Mouse (Mus musculus): ENCODE results near the gene Calhm5. TPM values are rescaled to one million over a fixed set of nuclear protein-coding genes. Genes with fewer than 3 reads are reported as not detected.

Calhm5 gene
- polyA plus RNA-seq, 1 experiment from 2014 or later, result 1.6 TPM

DNA sequence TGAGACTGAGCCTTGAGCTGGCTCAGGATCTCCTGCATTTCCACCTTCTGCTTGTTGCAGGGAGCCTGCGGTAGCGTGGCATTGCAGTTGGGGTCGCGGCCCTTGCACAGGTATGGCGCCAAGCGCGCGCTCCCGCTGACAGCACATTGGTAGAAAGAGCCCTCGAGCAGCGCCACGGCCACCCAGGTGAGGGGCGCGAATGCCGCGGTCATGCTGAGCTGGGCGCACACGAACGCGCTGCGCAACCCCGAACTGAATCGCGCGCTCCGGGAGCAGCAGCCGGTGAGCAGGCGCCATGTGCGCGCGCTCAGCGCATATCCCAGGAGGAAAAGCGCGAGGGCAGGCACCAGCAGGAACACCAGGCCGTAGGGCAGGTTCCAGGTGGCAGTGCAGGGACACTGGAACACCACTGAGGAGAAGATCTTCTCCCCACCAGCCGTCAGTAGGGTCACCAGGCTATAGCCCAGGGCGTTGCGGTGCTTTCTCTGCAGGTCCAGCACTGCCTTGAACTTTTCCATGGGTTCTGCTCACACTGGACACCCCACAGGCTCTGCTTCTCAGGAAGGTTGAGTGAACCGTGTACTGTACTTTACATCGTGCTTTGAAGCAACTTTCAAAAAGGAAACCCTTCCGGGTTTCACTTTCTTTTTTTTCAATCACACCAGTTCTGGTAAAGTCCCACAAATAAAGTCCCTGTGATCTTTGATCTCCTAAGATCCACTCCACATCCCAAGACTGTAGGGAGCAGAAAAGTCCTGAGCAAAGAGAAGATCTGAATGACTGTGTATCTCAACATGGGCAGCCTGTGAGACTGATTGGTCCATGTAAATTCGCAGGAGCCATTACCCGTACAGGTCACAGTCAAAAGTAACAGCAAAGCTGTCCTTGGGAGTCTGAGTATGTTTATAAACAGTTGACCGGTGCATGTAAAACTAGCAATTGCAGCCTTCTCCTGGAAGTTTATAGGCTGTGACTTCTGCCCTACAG is 31.4 kb upstream of the Calhm5 start, which contains the start of gene Calhm6:
Calhm6 (minus strand) TSS at position 593 of the 987 bp plus-strand sequence.
- H3K4me2 ChIP-seq (ENCODE audit: low read length), result peak within 1 kb of the TSS; percentile 81
- 0 out of 2 replicates have a peak, but pooled peaks have one; percentile 17 for ATAC-seq (ENCODE audit: insufficient number of reproducible peaks, insufficient read depth, low FRiP score, low read depth)
- no peaks in the 10 kb centered on the region for H3K27me3 ChIP-seq (ENCODE audit: control insufficient read depth, insufficient read depth, low read length)
- 16% methylated on average over 44 of the region's 44 CpGs for WGBS
- peaks cover 0 to 2% of the 10 kb centered on the region in 2 experiments; a peak in 1 of 4 replicates for H3K4me1 ChIP-seq (ENCODE audit: control insufficient read depth in 2 of 2, insufficient read depth in 2 of 2, low read length in 2 of 2)
- no peak within 1 kb of the TSS for H3K27ac ChIP-seq (replicated peaks in 1 of 2; ENCODE audit: control insufficient read depth in 1 of 2, insufficient read depth in 1 of 2, low read depth in 2 of 2, low read length in 2 of 2)
- H3K9me3 ChIP-seq (ENCODE audit: control insufficient read depth, low read length), result no peaks in the 10 kb centered on the region
- peak within 1 kb of the TSS; percentile 48 to 69 for H3K4me3 ChIP-seq (ENCODE audit: control insufficient read depth in 1 of 2, insufficient read depth in 1 of 2, low read depth in 1 of 2, low read length in 2 of 2)
- H3K9ac ChIP-seq (ENCODE audit: low read length), result peak within 1 kb of the TSS; percentile 65
- H3K36me3 ChIP-seq (ENCODE audit: control insufficient read depth, insufficient read depth, low read length), result no peaks in the 10 kb centered on the region

GRCm38 (mm10) chr10:34118421-34118820 is 22.1 kb upstream of the Calhm5 start:
- H3K4me1 ChIP-seq (ENCODE audit: control insufficient read depth in 2 of 2, insufficient read depth in 2 of 2, low read length in 2 of 2), result no peaks in the 10 kb centered on the region
- no peaks in the 10 kb centered on the region for H3K27me3 ChIP-seq (ENCODE audit: control insufficient read depth, insufficient read depth, low read length)
- no peak overlapping the region for H3K4me3 ChIP-seq (ENCODE audit: control insufficient read depth in 1 of 2, insufficient read depth in 1 of 2, low read depth in 1 of 2, low read length in 2 of 2)
- 81% methylated on average over 2 of the region's 2 CpGs for WGBS
- H3K27ac ChIP-seq (replicated peaks in 1 of 2; ENCODE audit: control insufficient read depth in 1 of 2, insufficient read depth in 1 of 2, low read depth in 2 of 2, low read length in 2 of 2), result no peak overlapping the region
- H3K9ac ChIP-seq (ENCODE audit: low read length), result no peak overlapping the region
- no peaks in the 10 kb centered on the region for H3K9me3 ChIP-seq (ENCODE audit: control insufficient read depth, low read length)
- ATAC-seq (ENCODE audit: insufficient number of reproducible peaks, insufficient read depth, low FRiP score, low read depth), result no peak
- no peaks in the 10 kb centered on the region for H3K36me3 ChIP-seq (ENCODE audit: control insufficient read depth, insufficient read depth, low read length)
- H3K4me2 ChIP-seq (ENCODE audit: low read length), result no peak overlapping the region

DNA sequence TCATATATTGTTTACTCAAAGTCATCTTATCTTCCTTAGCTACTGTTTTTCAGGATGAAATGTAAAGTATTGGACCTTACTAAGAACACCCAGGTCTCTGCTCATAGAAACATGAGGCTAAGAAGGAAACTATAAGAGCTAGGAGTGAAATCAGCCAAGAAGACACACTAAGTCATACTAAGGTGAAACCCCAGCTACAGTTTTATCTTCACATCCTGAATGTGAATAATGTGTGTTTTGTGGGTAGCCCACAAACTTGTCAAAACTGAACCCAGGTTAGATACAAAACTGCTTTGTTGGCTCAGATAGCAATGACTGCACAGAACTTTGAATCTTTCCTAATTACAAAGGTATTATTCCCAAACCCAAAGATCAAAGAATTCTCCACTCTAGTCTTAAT is 21.5 kb upstream of the Calhm5 start:
- H3K4me1 ChIP-seq (ENCODE audit: control insufficient read depth in 2 of 2, insufficient read depth in 2 of 2, low read length in 2 of 2), result no peaks in the 10 kb centered on the region
- H3K36me3 ChIP-seq (ENCODE audit: control insufficient read depth, insufficient read depth, low read length), result no peaks in the 10 kb centered on the region
- no peaks in the 10 kb centered on the region for H3K27me3 ChIP-seq (ENCODE audit: control insufficient read depth, insufficient read depth, low read length)
- H3K4me2 ChIP-seq (ENCODE audit: low read length), result no peak overlapping the region
- no peak overlapping the region for H3K9ac ChIP-seq (ENCODE audit: low read length)
- no peak for ATAC-seq (ENCODE audit: insufficient number of reproducible peaks, insufficient read depth, low FRiP score, low read depth)
- no peak overlapping the region for H3K4me3 ChIP-seq (ENCODE audit: control insufficient read depth in 1 of 2, insufficient read depth in 1 of 2, low read depth in 1 of 2, low read length in 2 of 2)
- no peak overlapping the region for H3K27ac ChIP-seq (replicated peaks in 1 of 2; ENCODE audit: control insufficient read depth in 1 of 2, insufficient read depth in 1 of 2, low read depth in 2 of 2, low read length in 2 of 2)
- H3K9me3 ChIP-seq (ENCODE audit: control insufficient read depth, low read length), result no peaks in the 10 kb centered on the region

DNA sequence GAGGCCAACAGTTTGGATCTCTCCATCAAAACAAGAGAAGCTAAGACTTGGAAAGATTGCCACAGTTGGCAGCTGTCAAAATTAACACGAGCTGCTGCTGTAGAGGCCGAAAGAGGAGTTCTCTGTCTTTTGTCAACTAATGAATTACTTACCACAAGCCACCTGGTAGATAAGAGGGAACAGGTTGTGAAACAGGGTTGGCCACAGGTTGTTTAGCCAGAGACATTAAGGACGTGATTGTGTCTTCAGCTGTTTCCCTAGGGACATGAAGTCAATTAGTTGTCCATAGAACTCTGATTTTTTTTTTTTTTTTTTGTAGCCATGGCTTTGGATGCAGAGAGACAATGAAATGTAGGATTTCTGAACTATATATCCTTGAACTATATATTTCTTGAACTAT is 20.8 kb upstream of the Calhm5 start:
- Histone ChIP-seq H3K9ac (ENCODE audit: low read length) (no peak overlapping the region), H3K36me3 (ENCODE audit: control insufficient read depth, insufficient read depth, low read length) (no peaks in the 10 kb centered on the region), H3K4me3 (ENCODE audit: control insufficient read depth in 1 of 2, insufficient read depth in 1 of 2, low read depth in 1 of 2, low read length in 2 of 2) (no peak overlapping the region), H3K4me1 (ENCODE audit: control insufficient read depth in 2 of 2, insufficient read depth in 2 of 2, low read length in 2 of 2) (no peaks in the 10 kb centered on the region), H3K9me3 (ENCODE audit: control insufficient read depth, low read length) (no peaks in the 10 kb centered on the region), H3K4me2 (ENCODE audit: low read length) (no peak overlapping the region), H3K27ac (replicated peaks in 1 of 2; ENCODE audit: control insufficient read depth in 1 of 2, insufficient read depth in 1 of 2, low read depth in 2 of 2, low read length in 2 of 2) (no peak overlapping the region), H3K27me3 (ENCODE audit: control insufficient read depth, insufficient read depth, low read length) (no peaks in the 10 kb centered on the region)
- ATAC-seq (ENCODE audit: insufficient number of reproducible peaks, insufficient read depth, low FRiP score, low read depth), result no peak
- 46% methylated on average over 3 of the region's 3 CpGs for WGBS

DNA sequence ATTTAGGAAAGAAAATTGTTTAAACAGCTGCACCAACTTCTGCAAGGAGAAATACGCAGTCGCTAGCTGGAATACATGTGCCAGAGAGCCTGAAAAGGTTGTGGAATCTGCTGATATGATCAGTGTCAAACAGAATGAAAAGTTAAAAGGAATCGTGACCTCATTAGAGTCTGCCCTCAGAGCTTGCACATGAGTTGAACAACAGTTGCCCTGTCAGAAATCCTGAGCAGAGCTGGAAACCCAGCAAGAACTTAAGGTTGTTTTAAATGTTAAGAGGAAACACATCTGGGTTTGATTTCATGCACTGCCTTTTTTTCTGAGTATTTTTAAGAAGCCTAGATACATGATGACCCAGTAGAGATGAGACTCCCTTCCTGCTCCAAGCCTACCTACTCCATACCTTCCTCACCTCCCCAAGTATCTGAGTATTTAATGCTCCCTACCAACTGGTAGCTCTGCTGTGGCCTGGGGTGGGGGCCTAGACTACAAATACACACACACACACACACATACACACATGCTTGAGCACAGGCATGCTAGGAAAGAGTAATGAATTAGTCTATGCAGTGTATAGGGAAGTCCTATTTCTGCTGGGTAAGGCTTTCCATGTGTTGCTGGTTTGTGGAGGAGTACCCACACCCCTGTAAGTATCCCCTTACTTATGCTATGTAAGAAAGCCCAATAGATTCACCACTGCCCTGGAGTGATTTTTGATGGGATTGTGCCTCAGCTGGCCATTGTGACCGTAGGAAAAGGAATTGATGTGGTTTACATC is 15.8 kb upstream of the Calhm5 start:
- Histone ChIP-seq H3K27me3 (ENCODE audit: control insufficient read depth, insufficient read depth, low read length) (no peaks in the 10 kb centered on the region), H3K4me2 (ENCODE audit: low read length) (no peak overlapping the region), H3K4me1 (ENCODE audit: control insufficient read depth in 2 of 2, insufficient read depth in 2 of 2, low read length in 2 of 2) (no peaks in the 10 kb centered on the region), H3K27ac (replicated peaks in 1 of 2; ENCODE audit: control insufficient read depth in 1 of 2, insufficient read depth in 1 of 2, low read depth in 2 of 2, low read length in 2 of 2) (no peak overlapping the region), H3K4me3 (ENCODE audit: control insufficient read depth in 1 of 2, insufficient read depth in 1 of 2, low read depth in 1 of 2, low read length in 2 of 2) (no peak overlapping the region), H3K36me3 (ENCODE audit: control insufficient read depth, insufficient read depth, low read length) (no peaks in the 10 kb centered on the region), H3K9me3 (ENCODE audit: control insufficient read depth, low read length) (no peaks in the 10 kb centered on the region), H3K9ac (ENCODE audit: low read length) (no peak overlapping the region)
- WGBS, result 75% methylated on average over 4 of the region's 4 CpGs
- no peak for ATAC-seq (ENCODE audit: insufficient number of reproducible peaks, insufficient read depth, low FRiP score, low read depth)

GRCm38 (mm10) chr10:34110863-34111465 is 14.6 kb upstream of the Calhm5 start:
- no peak for ATAC-seq (ENCODE audit: insufficient number of reproducible peaks, insufficient read depth, low FRiP score, low read depth)
- WGBS, result 76% methylated on average over 13 of the region's 13 CpGs
- H3K9ac ChIP-seq (ENCODE audit: low read length), result no peak overlapping the region

DNA sequence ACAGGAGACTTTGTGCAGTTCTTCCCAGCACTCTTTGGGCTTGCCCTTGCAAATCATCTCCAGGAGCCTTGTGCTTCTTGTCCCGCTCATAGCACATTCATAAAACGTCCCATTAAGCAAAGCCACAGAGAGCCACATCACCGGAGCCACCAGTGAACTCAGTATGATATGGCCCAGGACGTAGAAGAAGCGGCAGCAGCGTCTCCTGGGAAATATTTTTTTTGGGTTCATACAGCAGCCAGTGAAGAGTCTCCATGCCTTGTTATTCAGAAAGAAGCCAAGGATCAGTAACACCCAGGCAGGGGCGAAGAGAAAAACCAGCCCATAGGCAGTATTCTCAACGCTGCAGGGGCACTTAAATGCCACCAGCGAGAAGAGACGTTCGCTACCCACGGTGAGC is 355 bp downstream of the Calhm5 start:
- Histone ChIP-seq H3K4me3 (ENCODE audit: control insufficient read depth in 1 of 2, insufficient read depth in 1 of 2, low read depth in 1 of 2, low read length in 2 of 2) (peak overlapping the region; percentile 43 to 47), H3K27ac (replicated peaks in 1 of 2; ENCODE audit: control insufficient read depth in 1 of 2, insufficient read depth in 1 of 2, low read depth in 2 of 2, low read length in 2 of 2) (peak overlapping the region; percentile 36 to 74), H3K27me3 (ENCODE audit: control insufficient read depth, insufficient read depth, low read length) (no peaks in the 10 kb centered on the region), H3K4me2 (ENCODE audit: low read length) (peak overlapping the region; percentile 75), H3K9me3 (ENCODE audit: control insufficient read depth, low read length) (no peaks in the 10 kb centered on the region), H3K36me3 (ENCODE audit: control insufficient read depth, insufficient read depth, low read length) (no peaks in the 10 kb centered on the region), H3K9ac (ENCODE audit: low read length) (peak overlapping the region; percentile 77), H3K4me1 (ENCODE audit: control insufficient read depth in 2 of 2, insufficient read depth in 2 of 2, low read length in 2 of 2) (peaks cover 4 to 6% of the 10 kb centered on the region in 2 experiments; a peak in 2 of 4 replicates)
- no peak for ATAC-seq (ENCODE audit: insufficient number of reproducible peaks, insufficient read depth, low FRiP score, low read depth)
- WGBS, result 34% methylated on average over 12 of the region's 12 CpGs

More at GRCm38 (mm10) chr10:34110863-34111465, 14.6 kb upstream of the Calhm5 start:
- no peaks in the 10 kb centered on the region for H3K9me3 ChIP-seq (ENCODE audit: control insufficient read depth, low read length)
- no peaks in the 10 kb centered on the region for H3K27me3 ChIP-seq (ENCODE audit: control insufficient read depth, insufficient read depth, low read length)
- H3K27ac ChIP-seq (replicated peaks in 1 of 2; ENCODE audit: control insufficient read depth in 1 of 2, insufficient read depth in 1 of 2, low read depth in 2 of 2, low read length in 2 of 2), result no peak overlapping the region
- H3K4me3 ChIP-seq (ENCODE audit: control insufficient read depth in 1 of 2, insufficient read depth in 1 of 2, low read depth in 1 of 2, low read length in 2 of 2), result no peak overlapping the region
- no peaks in the 10 kb centered on the region for H3K4me1 ChIP-seq (ENCODE audit: control insufficient read depth in 2 of 2, insufficient read depth in 2 of 2, low read length in 2 of 2)
- no peak overlapping the region for H3K4me2 ChIP-seq (ENCODE audit: low read length)
- H3K36me3 ChIP-seq (ENCODE audit: control insufficient read depth, insufficient read depth, low read length), result no peaks in the 10 kb centered on the region
